Comparison of ENCODE assay signal across 25 mouse cellular contexts in the genomic region with DNA sequence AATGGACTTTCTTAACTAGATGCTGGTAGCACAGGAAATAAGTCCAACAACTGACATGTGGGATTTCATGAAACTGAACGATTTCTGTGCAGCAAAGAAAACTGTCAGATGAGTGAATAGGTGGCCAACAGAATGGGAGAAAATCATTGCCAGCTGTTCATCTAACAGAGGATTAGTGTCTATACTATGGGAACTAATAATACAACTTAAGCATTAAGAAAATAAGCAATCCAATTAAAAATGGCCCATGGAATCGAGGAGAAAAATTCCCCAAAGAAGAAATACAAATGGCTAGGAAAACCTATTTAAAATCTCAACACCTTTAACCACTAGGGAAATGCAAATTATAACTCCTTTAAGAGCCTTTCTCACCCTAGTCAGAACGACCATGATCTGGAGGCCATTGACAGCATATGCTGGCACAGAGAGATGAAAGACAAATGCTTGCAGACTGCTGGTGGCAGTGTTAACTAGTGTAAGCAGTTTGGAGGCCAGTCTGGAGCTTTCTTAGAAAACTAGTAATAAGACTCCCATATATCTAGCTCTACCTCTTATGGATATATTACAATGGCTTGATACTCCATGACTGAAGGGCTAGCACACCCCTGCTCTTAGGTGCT.
DNase-seq lines count a peak whose midpoint lies in the region; ATAC-seq and TF ChIP-seq lines count a peak whose summit lies in the region.
"Had no signal": no experiment of that assay in that cellular context is flagged by ENCODE, and none has a peak within 500 bp of the region (broad histone marks: within the 10 kb centered on the region; RNA-seq: fewer than 3 reads in every experiment).

No protein-coding gene starts in this region.

- H3K36me3 ChIP-seq in midbrain, postnatal 0 days (ENCODE audit: insufficient read depth, low read length) = no peaks in the 10 kb centered on the region
- no peaks in the 10 kb centered on the region for H3K36me3 ChIP-seq in midbrain, embryonic 16.5 days (ENCODE audit: control insufficient read depth, insufficient read depth, low read length)
- H3K36me3 ChIP-seq in forebrain, embryonic 14.5 days (ENCODE audit: control insufficient read depth, insufficient read depth, low read length) = no peaks in the 10 kb centered on the region
- H3K36me3 ChIP-seq: heart, embryonic 10.5 days; hindbrain, embryonic 10.5 days; limb, embryonic 12.5 days; liver, embryonic 12.5 days; neural tube, embryonic 15.5 days had no signal

- 14% methylated on average over 3 of the region's 3 CpGs for WGBS in midbrain, postnatal 0 days
- WGBS in midbrain, embryonic 16.5 days = 14% methylated on average over 3 of the region's 3 CpGs
- 2% methylated on average over 3 of the region's 3 CpGs for WGBS in forebrain, embryonic 14.5 days

- H3K27ac ChIP-seq in midbrain, postnatal 0 days (ENCODE audit: low read depth, low read length) = no peak overlapping the region
- no peak overlapping the region for H3K27ac ChIP-seq in midbrain, embryonic 16.5 days (ENCODE audit: low read length)
- no peak overlapping the region for H3K27ac ChIP-seq in forebrain, embryonic 14.5 days (ENCODE audit: low read depth, low read length)
- H3K27ac ChIP-seq: gastrocnemius, adult 2 months; heart, embryonic 10.5 days; hindbrain, embryonic 10.5 days; hindbrain, postnatal 0 days; layer of hippocampus, adult 2 months; limb, embryonic 12.5 days; liver, embryonic 12.5 days; neural tube, embryonic 15.5 days had no signal

- H3K4me3 ChIP-seq in midbrain, postnatal 0 days (ENCODE audit: low read depth, low read length) = no peak overlapping the region
- no peak overlapping the region for H3K4me3 ChIP-seq in midbrain, embryonic 16.5 days (ENCODE audit: low read depth, low read length)
- no peak overlapping the region for H3K4me3 ChIP-seq in forebrain, embryonic 14.5 days (ENCODE audit: low read depth, low read length)
- H3K4me3 ChIP-seq: gastrocnemius, adult 2 months; heart, embryonic 10.5 days; hindbrain, embryonic 10.5 days; layer of hippocampus, adult 2 months; limb, embryonic 12.5 days; liver, embryonic 12.5 days; neural tube, embryonic 15.5 days had no signal

- no peak overlapping the region for H3K9ac ChIP-seq in midbrain, postnatal 0 days (replicated peaks; ENCODE audit: low read length, poor library complexity, severe bottlenecking)
- H3K9ac ChIP-seq in midbrain, embryonic 16.5 days (ENCODE audit: low read depth, low read length) = no peak overlapping the region
- H3K9ac ChIP-seq in forebrain, embryonic 14.5 days (ENCODE audit: low read length) = no peak overlapping the region
- H3K9ac ChIP-seq: limb, embryonic 12.5 days; liver, embryonic 12.5 days; neural tube, embryonic 15.5 days had no signal

- DNase-seq in embryo, embryonic 10 days (ENCODE audit: low spot score) = peak; percentile 15
- no peak for DNase-seq in embryo, embryonic 9.5 days (ENCODE audit: extremely low spot score)
- peak; percentile 4 for DNase-seq in midbrain, postnatal 0 days (ENCODE audit: low spot score)
- peak; percentile 84 for DNase-seq in forebrain, embryonic 14.5 days (ENCODE audit: low spot score)
- no peak for DNase-seq in ovary, adult 18-20 months (ENCODE audit: low spot score)
- no peak for DNase-seq in urinary bladder, adult 2 months (ENCODE audit: low spot score)
- DNase-seq: cerebellum, adult 18-20 months; cerebellum, postnatal 14 days; gastrocnemius, adult 2 months; kidney, postnatal 25 days; layer of hippocampus, postnatal 36 days; lung, adult 18-20 months; lung, postnatal 10 days; right cerebral cortex, postnatal 14 days; spleen, adult 18-20 months had no signal

- H3K27me3 ChIP-seq in midbrain, postnatal 0 days (ENCODE audit: insufficient read depth, low read length) = no peaks in the 10 kb centered on the region
- no peaks in the 10 kb centered on the region for H3K27me3 ChIP-seq in midbrain, embryonic 16.5 days (ENCODE audit: control insufficient read depth, insufficient read depth, low read depth, low read length)
- H3K27me3 ChIP-seq in forebrain, embryonic 14.5 days (replicated peaks; ENCODE audit: control insufficient read depth, insufficient read depth, low read length) = no peaks in the 10 kb centered on the region
- H3K27me3 ChIP-seq: limb, embryonic 12.5 days; liver, embryonic 12.5 days; neural tube, embryonic 15.5 days had no signal

- H3K4me2 ChIP-seq in midbrain, postnatal 0 days (ENCODE audit: low read depth, low read length, poor library complexity, severe bottlenecking) = no peak overlapping the region
- H3K4me2 ChIP-seq in midbrain, embryonic 16.5 days (ENCODE audit: low read length) = no peak overlapping the region
- no peak overlapping the region for H3K4me2 ChIP-seq in forebrain, embryonic 14.5 days (ENCODE audit: low read length)
- H3K4me2 ChIP-seq: limb, embryonic 12.5 days; liver, embryonic 12.5 days; neural tube, embryonic 15.5 days had no signal

- peak; percentile 41; the same call in 1 of the 2 replicates for TF ChIP-seq CTCF in midbrain, postnatal 0 days (IDR thresholded peaks at IDR 0.05)

- no peaks in the 10 kb centered on the region for H3K4me1 ChIP-seq in midbrain, postnatal 0 days (ENCODE audit: insufficient read depth, low read length)
- no peaks in the 10 kb centered on the region for H3K4me1 ChIP-seq in midbrain, embryonic 16.5 days (ENCODE audit: control insufficient read depth, insufficient read depth, low read length)
- 0 out of 2 replicates have a peak, but pooled peaks cover 3% of the 10 kb centered on the region for H3K4me1 ChIP-seq in forebrain, embryonic 14.5 days (ENCODE audit: control insufficient read depth, insufficient read depth, low read length)
- H3K4me1 ChIP-seq: heart, embryonic 10.5 days; hindbrain, embryonic 10.5 days; liver, embryonic 12.5 days; neural tube, embryonic 15.5 days had no signal

- no peaks in the 10 kb centered on the region for H3K9me3 ChIP-seq in midbrain, postnatal 0 days (ENCODE audit: low read length)
- H3K9me3 ChIP-seq in midbrain, embryonic 16.5 days (replicated peaks; ENCODE audit: control insufficient read depth, low read length, poor library complexity, severe bottlenecking) = no peaks in the 10 kb centered on the region
- no peaks in the 10 kb centered on the region for H3K9me3 ChIP-seq in forebrain, embryonic 14.5 days (replicated peaks; ENCODE audit: control insufficient read depth, low read length)
- H3K9me3 ChIP-seq: heart, embryonic 10.5 days; hindbrain, embryonic 10.5 days; limb, embryonic 12.5 days; liver, embryonic 12.5 days; neural tube, embryonic 15.5 days had no signal

- no peak for ATAC-seq in midbrain, postnatal 0 days (ENCODE audit: low FRiP score)
- ATAC-seq in midbrain, embryonic 16.5 days = no peak
- ATAC-seq in forebrain, embryonic 14.5 days = peak; percentile 97
- no peak for ATAC-seq in CD4-positive, CD25-positive, alpha-beta regulatory T cell, adult 4 months
- ATAC-seq: hindbrain, postnatal 0 days; intestine, postnatal 0 days; liver, embryonic 12.5 days had no signal

Comparison
In these comparisons a context has a peak if more than half of its experiments do, and no peak if none do; other contexts are left out.
1. DNase-seq: peak in embryo, embryonic 10 days (single experiment), midbrain, postnatal 0 days (single experiment) and forebrain, embryonic 14.5 days (single experiment); none in embryo, embryonic 9.5 days (single experiment), ovary, adult 18-20 months (single experiment) and urinary bladder, adult 2 months (single experiment).